Mouse (Mus musculus): ENCODE data around the gene Exoc6. TPM values are rescaled to one million over a fixed set of nuclear protein-coding genes. Genes with fewer than 3 reads are reported as not detected.

The Exoc6 gene
- polyA plus RNA-seq, 2 experiments = 5.3 to 8.8 TPM

- ATAC-seq (ENCODE audit: low FRiP score, low read depth) (no peak), DNase-seq (ENCODE audit: low spot score) (no peak)
- Histone ChIP-seq H3K27me3 (ENCODE audit: control insufficient read depth, insufficient read depth, low read length) (peaks cover 100% of the 10 kb centered on the region), H3K4me1 (ENCODE audit: control insufficient read depth, insufficient read depth, low read length) (peaks cover 31% of the 10 kb centered on the region), H3K9me3 (ENCODE audit: control insufficient read depth, low read length) (no peaks in the 10 kb centered on the region), H3K9ac (ENCODE audit: low read depth, low read length, severe bottlenecking) (no peak overlapping the region), H3K27ac (replicated peaks; ENCODE audit: low read depth, low read length) (no peak overlapping the region), H3K36me3 (ENCODE audit: control insufficient read depth, insufficient read depth, low read length) (no peaks in the 10 kb centered on the region), H3K4me2 (replicated peaks; ENCODE audit: low read depth, low read length, severe bottlenecking) (peak overlapping the region; percentile 56), H3K4me3 (replicated peaks; ENCODE audit: low read length) (peak overlapping the region; percentile 4)
- no peak for TF ChIP-seq POLR2A (IDR thresholded peaks at IDR 0.05; ENCODE audit: borderline replicate concordance, extremely low read depth, insufficient read depth, insufficient read length)
- WGBS = 3% methylated on average over 42 of the region's 42 CpGs
These were observed 145.8 kb downstream of the Exoc6 start for GRCm38 (mm10) chr19:37695762-37696602.

- ATAC-seq (ENCODE audit: low FRiP score, low read depth) (no peak), DNase-seq (ENCODE audit: low spot score) (no peak)
- peak overlapping the region; percentile 56 for H3K4me2 ChIP-seq (replicated peaks; ENCODE audit: low read depth, low read length, severe bottlenecking)
- no peaks in the 10 kb centered on the region for H3K36me3 ChIP-seq (ENCODE audit: control insufficient read depth, insufficient read depth, low read length)
- H3K4me1 ChIP-seq (ENCODE audit: control insufficient read depth, insufficient read depth, low read length) = peaks cover 31% of the 10 kb centered on the region
- peak overlapping the region; percentile 35 for H3K4me3 ChIP-seq (replicated peaks; ENCODE audit: low read length)
- 3% methylated on average over 22 of the region's 22 CpGs for WGBS
- no peak for TF ChIP-seq POLR2A (IDR thresholded peaks at IDR 0.05; ENCODE audit: borderline replicate concordance, extremely low read depth, insufficient read depth, insufficient read length)
- no peak overlapping the region for H3K27ac ChIP-seq (replicated peaks; ENCODE audit: low read depth, low read length)
- no peak overlapping the region for H3K9ac ChIP-seq (ENCODE audit: low read depth, low read length, severe bottlenecking)
- peaks cover 100% of the 10 kb centered on the region for H3K27me3 ChIP-seq (ENCODE audit: control insufficient read depth, insufficient read depth, low read length)
- no peaks in the 10 kb centered on the region for H3K9me3 ChIP-seq (ENCODE audit: control insufficient read depth, low read length)
These were observed 146.6 kb downstream of the Exoc6 start for GRCm38 (mm10) chr19:37696603-37697334.

- peak overlapping the region; percentile 56 for H3K4me2 ChIP-seq (replicated peaks; ENCODE audit: low read depth, low read length, severe bottlenecking)
- no peak for TF ChIP-seq POLR2A (IDR thresholded peaks at IDR 0.05; ENCODE audit: borderline replicate concordance, extremely low read depth, insufficient read depth, insufficient read length)
- no peaks in the 10 kb centered on the region for H3K9me3 ChIP-seq (ENCODE audit: control insufficient read depth, low read length)
- H3K27ac ChIP-seq (replicated peaks; ENCODE audit: low read depth, low read length) = no peak overlapping the region
- H3K36me3 ChIP-seq (ENCODE audit: control insufficient read depth, insufficient read depth, low read length) = no peaks in the 10 kb centered on the region
- peaks cover 100% of the 10 kb centered on the region for H3K27me3 ChIP-seq (ENCODE audit: control insufficient read depth, insufficient read depth, low read length)
- no peak overlapping the region for H3K9ac ChIP-seq (ENCODE audit: low read depth, low read length, severe bottlenecking)
- no peak for ATAC-seq (ENCODE audit: low FRiP score, low read depth)
- no peak for DNase-seq (ENCODE audit: low spot score)
- peaks cover 31% of the 10 kb centered on the region for H3K4me1 ChIP-seq (ENCODE audit: control insufficient read depth, insufficient read depth, low read length)
- H3K4me3 ChIP-seq (replicated peaks; ENCODE audit: low read length) = peak overlapping the region; percentile 35
- 1% methylated on average over 18 of the region's 18 CpGs for WGBS
These were observed 147.1 kb downstream of the Exoc6 start for GRCm38 (mm10) chr19:37697335-37697636.

- DNase-seq (ENCODE audit: low spot score) = no peak
- Histone ChIP-seq H3K36me3 (ENCODE audit: control insufficient read depth, insufficient read depth, low read length) (no peaks in the 10 kb centered on the region), H3K4me2 (replicated peaks; ENCODE audit: low read depth, low read length, severe bottlenecking) (peak within 1 kb of the TSS; percentile 56), H3K4me3 (replicated peaks; ENCODE audit: low read length) (peak within 1 kb of the TSS; percentile 35), H3K27me3 (ENCODE audit: control insufficient read depth, insufficient read depth, low read length) (peaks cover 100% of the 10 kb centered on the region), H3K4me1 (ENCODE audit: control insufficient read depth, insufficient read depth, low read length) (peaks cover 29% of the 10 kb centered on the region), H3K9ac (ENCODE audit: low read depth, low read length, severe bottlenecking) (0 out of 2 replicates have a peak within 1 kb of the TSS, but pooled peaks have one; percentile 25), H3K27ac (replicated peaks; ENCODE audit: low read depth, low read length) (no peak within 1 kb of the TSS), H3K9me3 (ENCODE audit: control insufficient read depth, low read length) (no peaks in the 10 kb centered on the region)
- under 1% methylated on average over 49 of the region's 51 CpGs for WGBS
- no peak for TF ChIP-seq POLR2A (IDR thresholded peaks at IDR 0.05; ENCODE audit: borderline replicate concordance, extremely low read depth, insufficient read depth, insufficient read length)
- ATAC-seq (ENCODE audit: low FRiP score, low read depth) = no peak
These were observed 147.5 kb downstream of the Exoc6 start, which contains the start of gene Cyp26a1 for GRCm38 (mm10) chr19:37697651-37698272. Gene Cyp26a1 (plus strand): TSS chr19:37697798.

Data from limb, embryonic 14.5 days (tissue).